Mouse (Mus musculus): ENCODE results near the gene Sp6. TPM values are rescaled to one million over a fixed set of nuclear protein-coding genes. Genes with fewer than 3 reads are reported as not detected.

Sp6 gene
- polyA plus RNA-seq, 1 experiment from 2014 or later = 0.53 TPM

DNA sequence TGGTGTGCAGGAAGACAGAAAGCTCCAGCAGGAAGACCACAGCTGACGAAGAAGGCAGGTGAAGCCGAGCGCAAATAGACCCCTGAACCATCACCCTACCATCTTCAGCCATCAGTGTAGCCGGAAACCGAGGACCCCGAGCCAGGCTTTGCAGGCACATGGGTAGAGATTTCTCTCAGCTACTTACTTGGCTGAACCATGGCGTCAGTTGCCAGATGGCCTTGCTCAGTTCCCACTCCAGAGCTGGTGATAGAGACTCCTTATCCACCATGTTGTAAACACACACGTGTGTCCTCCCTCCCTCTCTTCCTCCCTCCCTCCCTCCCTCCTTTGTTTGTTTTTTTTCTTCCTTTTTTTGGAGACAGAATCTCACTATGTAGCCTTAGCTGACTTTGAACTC lies 61.0 kb downstream of the Sp6 start:
- DNase-seq (ENCODE audit: low read depth, low spot score) = no peak
- no peak for ATAC-seq
- no peaks in the 10 kb centered on the region for H3K27me3 ChIP-seq
- CTCF ChIA-PET = interaction anchor here (1.3 kb wide), 1 partner anchor 9 kb away, joined by 5 read pairs; no protein-coding TSS in a partner anchor
- TF ChIP-seq CTCF (IDR thresholded peaks at IDR 0.05) = no peak
- POLR2A ChIA-PET = no interaction called here
- in situ Hi-C loops (cut with MboI; ENCODE audit: low pct_unique_long_range_greater_than_20kb) = loop anchor here (5.0 kb wide), 1 partner anchor 73 kb away; no protein-coding TSS in a partner anchor

Other genes with a start within 250 kb of the Sp6 start
- gene Snx11, start 235.8 kb upstream of the Sp6 start, polyA plus RNA-seq (2021) = 23.6 TPM
- 111 TPM for gene Cbx1, start 224.3 kb upstream of the Sp6 start, polyA plus RNA-seq (2021)
- gene Nfe2l1, start 183.4 kb upstream of the Sp6 start, polyA plus RNA-seq (2021) = 362 TPM
- gene Copz2, start 163.5 kb upstream of the Sp6 start, polyA plus RNA-seq (2021) = 56.7 TPM
- 95.8 TPM for gene Cdk5rap3, start 96.9 kb upstream of the Sp6 start, polyA plus RNA-seq (2021)
- gene Prr15l, start 85.3 kb upstream of the Sp6 start, polyA plus RNA-seq (2021) = 2.1 TPM
- 26.5 TPM for gene Pnpo, start 69.4 kb upstream of the Sp6 start, polyA plus RNA-seq (2021)
- gene Sp2, start 30.4 kb upstream of the Sp6 start, polyA plus RNA-seq (2021) = 13.0 TPM
- gene Scrn2, start 16.5 kb downstream of the Sp6 start, polyA plus RNA-seq (2021) = 47.0 TPM
- 5.4 TPM for gene Lrrc46, start 28.0 kb downstream of the Sp6 start, polyA plus RNA-seq (2021)
- gene Mrpl10, start 28.2 kb downstream of the Sp6 start, polyA plus RNA-seq (2021) = 87.0 TPM
- 11.1 TPM for gene Osbpl7, start 37.2 kb downstream of the Sp6 start, polyA plus RNA-seq (2021)
- gene Tbx21, start 101.9 kb downstream of the Sp6 start, polyA plus RNA-seq (2021) = not detected
- gene Tbkbp1, start 138.1 kb downstream of the Sp6 start, polyA plus RNA-seq (2021) = 2.8 TPM
- 187 TPM for gene Kpnb1, start 174.5 kb downstream of the Sp6 start, polyA plus RNA-seq (2021)

All from Patski (cell line).